Mouse (Mus musculus): Measurements from ENCODE around the gene Dock1.

DNA sequence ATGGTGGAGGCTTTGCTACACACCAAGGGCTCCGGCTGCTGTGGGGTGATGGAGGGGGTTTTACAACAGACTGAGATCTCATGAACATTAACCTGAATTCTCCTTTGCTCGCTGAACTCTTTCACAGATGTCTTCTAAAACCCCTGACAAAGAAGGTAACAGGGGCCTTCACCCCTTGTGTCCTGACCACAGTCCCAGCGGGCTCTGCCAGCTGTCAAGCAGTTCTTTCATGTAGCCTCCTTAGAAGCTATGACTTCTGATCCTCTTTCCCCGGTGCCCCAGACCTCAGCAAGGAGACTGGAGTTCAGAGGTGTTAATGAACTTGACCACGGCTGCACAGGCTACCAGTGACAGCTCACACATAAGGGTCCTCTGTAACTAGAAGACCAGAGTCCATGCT lies 393.4 kb downstream of the Dock1 start:
- TF ChIP-seq ZC3H11A (IDR thresholded peaks at IDR 0.05; ENCODE audit: borderline replicate concordance, low read depth, low read length) (no peak), HCFC1 (IDR thresholded peaks at IDR 0.05; ENCODE audit: borderline replicate concordance, insufficient read depth, low read length) (no peak)

Data from ES-E14 (cell line).